Mouse (Mus musculus): ENCODE results near the gene Slc25a19.

Gene Slc25a19

DNA sequence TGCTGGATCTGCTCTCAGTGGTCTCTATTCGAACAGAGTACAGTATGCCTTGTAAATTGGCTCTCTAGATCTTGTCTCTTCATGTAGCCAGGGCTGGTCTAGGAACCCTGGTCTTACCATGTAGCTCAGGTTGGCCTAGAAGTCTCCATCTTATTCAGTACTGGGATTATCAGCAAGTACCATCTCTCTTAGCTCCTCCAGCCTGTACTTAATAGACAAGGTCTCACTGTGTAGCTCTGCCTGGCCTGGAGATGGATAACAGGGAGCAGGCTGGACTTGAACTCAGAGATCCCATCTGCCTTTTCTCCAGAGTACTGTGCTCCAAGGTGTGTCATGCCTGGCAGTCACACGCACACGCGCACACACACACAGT lies 13.6 kb upstream of the Slc25a19 start:
- no peak for DNase-seq (ENCODE audit: extremely low spot score, low read depth, low spot score)

DNA sequence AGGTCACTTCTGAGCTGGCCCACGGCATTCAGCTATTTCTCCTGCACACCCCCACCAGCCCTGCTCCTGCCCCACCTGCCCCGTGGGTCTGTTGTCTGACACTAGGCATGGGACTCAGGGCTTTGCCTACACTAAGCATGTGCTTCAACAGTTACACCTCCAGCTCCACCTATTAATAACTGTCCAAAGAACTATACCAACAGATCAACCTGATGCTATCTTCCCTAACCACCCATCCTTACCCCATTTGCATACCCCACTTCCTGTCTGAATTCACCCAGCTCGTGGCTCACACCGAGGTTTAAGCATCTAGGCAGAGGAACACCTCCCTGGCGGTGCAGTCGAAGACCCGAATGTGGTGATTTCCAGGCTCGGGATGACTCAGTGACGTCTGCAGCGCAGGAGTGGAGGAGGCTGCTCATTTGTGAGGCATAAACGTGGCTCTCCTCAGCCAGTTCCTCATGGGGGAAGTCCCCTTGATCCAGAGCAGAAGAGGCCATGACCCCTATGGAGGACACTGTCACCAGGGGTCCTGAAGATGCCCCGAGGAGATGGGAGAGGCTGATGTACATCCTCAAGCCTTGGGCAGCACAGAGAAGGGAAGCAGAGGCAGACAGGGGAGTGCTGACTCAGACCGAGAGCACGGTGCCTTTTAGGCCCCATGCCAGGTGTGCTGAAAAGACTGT lies 13.0 kb upstream of the Slc25a19 start:
- DNase-seq (ENCODE audit: extremely low spot score, low read depth, low spot score) = no peak

DNA sequence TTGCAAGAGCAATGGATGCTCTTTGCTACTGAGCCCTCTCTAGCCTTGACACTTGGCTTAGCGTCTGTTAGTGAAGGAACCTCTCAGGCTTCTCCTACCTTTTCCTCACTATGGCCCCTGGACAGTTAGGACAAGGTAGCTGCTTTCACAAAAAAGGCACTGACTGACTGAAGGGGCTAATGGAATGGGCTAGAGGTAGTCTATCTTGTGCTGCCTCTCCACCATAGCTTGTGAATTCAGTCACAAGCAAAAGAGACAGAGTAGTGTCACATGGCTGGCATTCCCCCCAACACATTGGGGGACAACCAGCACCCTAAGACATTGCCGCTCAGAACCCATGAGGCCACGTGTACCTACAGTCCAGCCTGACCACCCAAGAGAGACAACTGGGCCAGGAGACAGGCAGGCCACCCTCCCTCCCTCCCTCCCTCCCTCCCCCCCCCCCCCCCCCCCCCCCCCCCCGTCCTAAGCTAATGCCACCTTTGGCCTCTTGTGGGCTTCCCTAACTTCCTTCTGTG lies 12.3 kb upstream of the Slc25a19 start:
- DNase-seq (ENCODE audit: extremely low spot score, low read depth, low spot score) = no peak

DNA sequence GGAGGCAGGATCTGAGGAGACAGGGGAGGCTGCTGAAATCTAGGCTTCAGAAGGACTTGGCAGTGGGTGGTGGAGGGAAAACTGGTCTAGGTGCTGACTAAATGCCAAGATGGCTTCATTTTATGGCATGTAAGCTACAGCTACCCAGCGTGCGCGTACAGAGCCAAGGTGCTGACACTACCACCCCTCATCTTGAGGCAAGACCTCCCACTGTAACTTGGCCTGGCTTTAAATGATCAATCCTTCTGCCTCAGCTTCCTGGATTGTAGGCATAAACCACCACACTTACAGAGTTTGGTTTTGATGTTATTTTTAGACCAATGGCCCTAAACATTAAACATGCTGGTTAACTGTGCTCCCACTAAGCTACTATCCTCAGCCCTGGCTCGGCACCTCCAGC lies 11.4 kb upstream of the Slc25a19 start:
- DNase-seq (ENCODE audit: extremely low spot score, low read depth, low spot score) = no peak

DNA sequence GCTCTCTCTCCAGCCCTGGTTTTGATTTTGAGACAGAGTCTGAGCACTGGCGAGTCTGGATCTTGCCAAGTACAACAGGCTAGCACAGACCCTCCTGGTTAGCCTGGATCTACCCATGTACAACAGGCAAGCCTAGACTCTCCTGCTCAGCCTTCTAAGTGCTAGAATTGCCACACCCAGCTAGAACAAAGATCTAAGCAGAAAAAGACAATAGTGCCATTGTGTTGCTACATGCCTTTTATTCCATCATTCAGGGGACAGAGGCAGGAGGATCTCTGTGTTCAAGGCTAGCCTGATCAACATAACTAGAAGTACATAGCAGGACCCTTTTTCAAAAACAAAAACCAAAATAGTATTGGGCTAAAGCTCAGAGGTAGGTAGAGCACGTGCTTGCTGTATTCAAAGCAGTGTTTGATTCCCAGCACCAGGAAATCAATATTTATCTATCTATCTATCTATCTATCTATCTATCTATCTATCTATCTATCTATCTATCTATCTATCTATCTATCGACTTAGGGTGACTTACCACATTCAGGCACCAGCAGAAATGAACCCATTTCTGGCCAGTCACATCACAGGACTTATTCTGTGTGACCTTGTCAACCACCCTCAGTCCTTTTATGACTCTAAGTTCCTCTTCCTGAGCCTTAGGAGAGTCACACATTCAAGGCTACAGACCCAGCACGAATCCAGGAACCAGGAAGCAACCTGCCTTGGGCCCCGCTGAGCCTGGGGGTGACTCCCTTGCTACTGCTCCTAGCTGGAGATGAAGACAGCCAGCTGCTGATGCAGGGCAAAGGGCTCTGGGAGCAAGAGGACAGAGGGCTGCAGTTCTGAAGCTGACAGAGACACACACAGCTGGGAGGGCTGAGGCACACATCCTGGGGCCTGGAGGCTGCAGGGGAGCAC lies 10.7 kb upstream of the Slc25a19 start:
- no peak for DNase-seq (ENCODE audit: extremely low spot score, low read depth, low spot score)

DNA sequence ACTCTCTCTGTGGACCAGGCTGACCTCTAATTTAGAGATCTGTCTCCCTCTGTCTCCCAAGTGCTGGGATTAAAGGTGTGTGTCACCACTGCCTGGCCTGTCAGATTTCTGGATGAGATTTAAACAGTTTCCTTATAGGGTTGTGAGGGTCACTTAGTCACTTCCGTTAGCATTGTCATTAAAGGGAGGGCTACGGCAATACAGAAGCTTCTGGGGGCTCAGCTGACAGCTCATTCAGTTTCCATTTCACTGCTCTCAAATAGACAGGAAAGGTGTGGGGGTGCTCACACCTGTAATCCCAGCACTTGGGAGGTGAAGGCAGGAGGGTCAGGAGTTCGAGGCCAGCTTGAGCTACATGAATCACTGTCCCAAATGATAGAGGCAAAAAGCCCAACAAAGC lies 8.9 kb upstream of the Slc25a19 start:
- DNase-seq (ENCODE audit: extremely low spot score, low read depth, low spot score) = no peak

DNA sequence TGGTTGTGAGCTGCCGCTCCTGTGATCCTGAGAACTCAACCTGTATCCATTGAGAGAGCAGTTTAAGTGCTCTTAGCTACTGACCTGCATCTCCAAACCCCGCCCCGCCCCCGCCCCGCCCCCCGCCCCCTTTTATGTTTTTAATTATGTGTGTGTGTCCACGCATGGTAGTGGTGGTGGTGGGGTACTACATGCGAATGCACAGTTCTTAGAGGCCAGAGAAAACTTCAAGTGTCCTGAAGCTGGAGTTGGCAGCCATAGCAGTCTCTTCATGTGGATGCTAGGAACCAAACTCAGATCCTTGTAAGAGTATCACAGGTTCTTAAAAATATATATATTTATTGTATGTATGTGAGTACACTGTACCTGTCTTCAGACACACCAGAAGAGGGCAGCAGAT lies 7.4 kb upstream of the Slc25a19 start:
- DNase-seq (ENCODE audit: extremely low spot score, low read depth, low spot score) = no peak

DNA sequence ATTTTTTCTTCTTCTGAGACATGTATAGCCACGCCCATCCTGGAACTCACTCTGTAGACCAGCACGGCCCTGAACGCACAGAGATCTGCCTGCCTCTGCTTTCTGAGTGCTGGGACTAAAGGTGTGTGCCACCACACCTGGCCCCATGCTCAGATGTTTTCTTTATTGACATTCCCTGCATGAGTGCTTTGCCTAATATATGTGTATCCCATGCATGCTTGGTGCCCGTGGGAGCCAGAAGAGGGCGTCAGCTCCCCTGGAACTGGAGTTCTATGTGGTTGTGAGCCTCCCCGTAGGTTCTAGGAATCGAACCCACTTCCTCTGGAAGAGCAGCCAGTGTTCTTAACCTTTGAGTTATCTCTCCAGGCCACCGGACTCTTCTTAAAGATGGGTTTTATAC lies 6.9 kb upstream of the Slc25a19 start:
- DNase-seq (ENCODE audit: extremely low spot score, low read depth, low spot score) = no peak

DNA sequence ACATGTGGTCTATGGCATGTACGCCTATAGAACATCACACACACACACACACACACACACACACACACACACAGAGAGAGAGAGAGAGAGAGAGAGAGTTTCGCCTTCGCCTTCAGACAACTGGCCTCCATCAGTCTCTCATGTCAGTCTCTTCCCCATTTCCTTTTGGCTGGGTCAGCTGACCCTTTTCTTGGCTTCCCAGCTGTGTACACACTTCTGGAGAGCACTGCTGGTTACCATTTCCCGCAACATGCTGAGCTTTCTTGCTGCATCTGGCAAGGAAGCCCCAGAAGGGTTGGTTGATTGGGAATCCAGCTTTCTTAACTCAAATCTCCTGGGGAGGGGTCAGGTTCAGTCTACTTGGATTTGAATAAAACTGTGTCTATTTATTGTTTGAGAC lies 6.0 kb upstream of the Slc25a19 start:
- no peak for DNase-seq (ENCODE audit: extremely low spot score, low read depth, low spot score)

DNA sequence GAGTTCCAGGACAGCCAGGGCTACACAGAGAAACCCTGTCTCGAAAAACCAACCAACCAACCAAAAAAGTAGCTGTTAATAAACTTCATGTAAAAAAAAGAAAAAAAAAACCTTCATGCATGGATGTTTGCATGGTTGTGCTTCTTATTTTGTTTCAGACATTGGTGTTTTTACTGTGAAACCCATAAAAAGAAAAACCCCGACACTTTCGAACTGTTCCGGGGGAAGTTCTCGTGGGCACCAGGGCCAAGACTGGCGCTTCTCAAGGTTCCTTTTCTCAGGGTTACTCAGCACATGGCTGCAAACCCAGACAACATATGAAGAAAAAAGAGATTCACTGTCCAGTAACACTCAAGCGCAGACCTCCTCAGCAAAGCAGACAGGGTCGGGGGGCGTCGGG lies 4.8 kb upstream of the Slc25a19 start:
- no peak for DNase-seq (ENCODE audit: extremely low spot score, low read depth, low spot score)

DNA sequence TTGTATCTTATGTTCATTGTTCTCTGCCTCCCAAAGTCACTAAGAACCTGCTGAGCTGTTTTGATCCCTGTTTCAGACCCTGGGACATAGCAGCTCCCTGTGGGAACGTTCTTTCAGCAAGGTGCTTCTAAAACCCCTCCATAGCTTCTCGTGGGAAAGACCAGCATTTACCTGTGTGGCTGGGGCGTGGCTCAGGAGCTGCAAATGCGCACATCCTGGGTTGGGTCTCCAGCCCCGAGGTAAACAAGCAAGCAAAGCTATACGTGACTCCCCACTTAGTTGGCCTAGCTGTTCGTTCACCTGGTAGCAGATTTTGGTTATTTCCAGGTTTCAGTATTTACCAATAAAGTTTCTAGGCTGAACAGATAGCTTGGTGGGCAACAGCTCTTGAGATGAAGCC lies 4.2 kb upstream of the Slc25a19 start:
- no peak for DNase-seq (ENCODE audit: extremely low spot score, low read depth, low spot score)

DNA sequence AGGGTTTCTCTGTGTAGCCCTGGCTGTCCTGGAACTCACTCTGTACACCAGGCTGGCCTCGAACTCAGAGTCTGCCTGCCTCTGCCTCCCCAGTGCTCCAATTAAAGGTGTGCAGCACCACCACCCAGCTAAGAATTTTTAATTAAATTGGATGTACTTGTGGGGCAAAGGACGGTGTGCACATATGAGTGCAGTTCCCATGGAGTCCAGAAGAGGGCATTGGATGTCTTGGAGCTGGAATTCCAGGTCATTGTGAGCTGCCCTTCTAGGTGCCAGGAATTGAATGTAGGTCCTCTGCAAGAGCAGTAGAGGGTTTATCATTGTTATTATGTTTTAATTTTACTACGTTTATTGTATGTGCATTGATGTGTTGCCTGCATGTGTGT lies 3.4 kb upstream of the Slc25a19 start:
- no peak for DNase-seq (ENCODE audit: extremely low spot score, low read depth, low spot score)

DNA sequence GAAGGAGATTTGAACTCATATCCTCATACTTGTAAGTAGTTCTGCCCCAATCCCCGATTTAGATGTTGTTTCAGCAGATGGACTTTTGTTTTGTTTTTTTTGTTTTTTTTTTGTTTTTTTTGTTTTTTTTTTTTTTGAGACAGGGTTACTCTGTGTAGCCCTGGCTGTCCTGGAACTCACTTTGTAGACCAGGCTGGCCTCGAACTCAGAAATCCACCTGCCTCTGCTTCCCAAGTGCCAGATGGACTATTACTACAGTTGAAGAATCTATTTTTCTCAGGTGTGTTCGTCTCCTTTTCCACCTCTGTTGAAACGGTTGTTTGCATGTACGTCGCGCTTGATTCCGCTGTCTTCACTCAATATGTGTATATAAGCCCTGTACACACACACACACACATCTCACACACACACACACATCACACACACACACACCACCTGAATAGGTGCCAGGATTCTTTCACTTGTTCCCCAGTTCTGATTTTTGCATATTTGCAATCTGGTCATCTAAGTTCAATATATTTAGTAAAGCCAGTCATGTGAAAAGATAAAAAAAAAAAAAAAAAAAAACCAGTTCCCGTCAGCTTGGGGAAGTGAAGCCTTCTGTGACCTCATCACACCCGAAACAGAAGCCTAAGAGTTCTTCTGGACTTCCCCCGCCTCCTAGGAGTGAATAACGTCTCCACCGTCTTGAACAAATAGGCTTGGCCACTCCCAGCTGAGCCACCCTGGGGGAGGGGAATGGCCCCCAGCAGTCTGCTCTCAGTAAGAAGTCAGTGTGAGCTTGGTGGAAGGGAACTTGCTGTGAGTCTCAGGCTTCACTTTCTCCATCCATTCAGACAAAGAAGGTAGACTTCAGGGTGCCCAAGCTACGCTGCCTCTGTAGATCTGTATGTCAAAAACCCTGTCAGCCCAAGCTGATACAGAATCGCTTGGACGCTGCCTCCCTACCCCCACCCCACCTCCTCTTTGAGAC lies 2.7 kb upstream of the Slc25a19 start:
- no peak for DNase-seq (ENCODE audit: extremely low spot score, low read depth, low spot score)

DNA sequence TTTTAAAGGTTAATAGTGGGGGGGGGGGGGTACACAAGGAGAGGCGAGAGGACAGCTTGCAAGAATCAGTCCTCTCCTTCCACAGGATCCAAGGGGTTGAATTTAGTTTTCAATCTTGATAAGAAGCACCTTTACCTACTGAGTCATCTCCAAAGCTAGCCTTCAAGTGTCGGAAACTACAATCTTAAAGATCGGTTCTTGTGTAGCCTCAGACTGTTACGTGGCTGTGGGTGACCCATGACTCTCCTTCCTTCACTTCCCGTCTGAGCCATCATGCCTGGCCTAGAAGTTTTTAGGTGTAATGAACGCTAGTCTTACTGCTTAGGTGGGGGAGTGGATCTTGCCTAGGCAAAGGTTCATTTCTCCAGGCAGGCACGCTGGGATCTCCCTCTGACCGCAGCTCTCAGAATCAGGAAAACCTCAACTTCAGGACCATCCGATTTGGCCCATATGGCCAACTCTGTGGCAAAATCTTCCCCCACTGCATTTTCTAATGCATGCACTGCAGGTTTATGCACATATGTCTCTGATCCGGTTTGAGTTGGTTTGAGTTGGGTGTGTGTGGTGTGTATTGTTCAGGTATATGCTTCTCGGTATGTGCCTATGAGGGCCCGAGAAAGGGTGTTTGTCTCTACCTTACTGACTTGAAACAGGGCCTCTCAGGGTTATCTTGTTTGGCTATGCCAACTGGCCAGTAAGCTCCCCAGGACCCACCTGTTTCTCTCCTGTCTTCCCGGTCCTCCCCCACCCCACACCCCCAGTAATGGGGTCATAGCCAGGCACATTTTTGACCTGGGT lies 1.8 kb upstream of the Slc25a19 start:
- DNase-seq (ENCODE audit: extremely low spot score, low read depth, low spot score) = no peak

DNA sequence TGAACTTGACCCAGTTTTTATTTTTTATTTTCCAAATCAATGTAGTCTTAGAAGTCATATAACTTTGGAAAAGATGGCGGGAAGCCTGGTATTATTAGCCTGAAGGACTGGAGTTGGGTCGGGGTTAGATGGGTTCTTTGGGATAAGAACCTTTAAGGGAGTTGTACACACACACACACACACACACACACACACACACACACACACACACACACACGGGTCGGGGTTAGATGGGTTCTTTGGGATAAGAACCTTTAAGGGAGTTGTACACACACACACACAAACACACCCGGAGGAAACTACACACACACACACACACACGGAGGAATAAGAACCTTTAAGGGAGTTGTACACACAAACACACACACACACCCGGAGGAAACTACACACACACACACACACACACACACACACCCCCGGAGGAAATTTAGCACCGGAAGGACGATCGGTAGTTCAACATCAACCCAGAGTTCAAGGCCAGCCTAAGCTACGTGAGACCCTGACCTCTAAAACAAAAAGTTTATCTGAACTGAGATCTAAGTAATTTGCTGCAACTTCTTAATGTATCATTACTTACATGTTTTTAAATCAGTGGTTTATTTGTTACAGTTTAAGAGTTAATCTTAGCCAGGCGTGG lies 488 bp upstream of the Slc25a19 start:
- no peak for DNase-seq (ENCODE audit: extremely low spot score, low read depth, low spot score)

DNA sequence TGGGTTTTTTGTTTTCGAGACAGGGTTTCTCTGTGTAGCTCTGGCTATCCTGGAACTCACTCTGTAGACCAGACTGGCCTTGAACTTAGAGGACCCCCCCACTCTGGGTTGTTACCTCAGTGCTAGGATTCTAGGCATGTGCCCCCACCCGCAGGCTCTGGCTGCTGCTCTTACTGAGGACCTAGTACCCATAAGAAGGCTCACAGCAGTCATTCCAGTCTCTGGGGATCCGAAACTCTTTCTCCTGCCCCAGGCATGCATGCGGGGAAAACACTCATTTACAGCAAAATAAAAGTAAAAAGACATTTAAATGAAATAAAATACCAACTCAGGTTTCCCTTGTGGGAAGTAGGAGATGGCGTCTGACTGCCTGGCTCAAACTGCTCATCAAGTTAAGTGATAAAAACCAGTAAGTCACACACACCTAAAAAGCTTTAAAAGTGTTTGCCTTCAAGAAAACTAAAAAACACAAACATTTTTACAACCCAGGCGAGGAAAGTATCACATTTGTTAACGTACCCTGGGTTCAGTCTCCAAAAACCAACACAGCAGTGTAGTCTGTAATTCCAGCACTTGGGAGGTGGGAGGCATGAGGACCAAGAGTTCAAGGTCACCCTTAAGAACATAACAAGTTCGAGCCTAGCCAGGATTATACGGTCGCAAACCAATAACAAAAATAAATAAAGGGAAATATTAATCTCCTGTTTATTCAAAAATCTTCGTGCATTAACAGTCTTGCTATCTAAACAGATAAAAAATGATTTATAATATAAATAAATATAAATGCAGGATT lies 1.1 kb downstream of the Slc25a19 start:
- DNase-seq (ENCODE audit: extremely low spot score, low read depth, low spot score) = no peak

DNA sequence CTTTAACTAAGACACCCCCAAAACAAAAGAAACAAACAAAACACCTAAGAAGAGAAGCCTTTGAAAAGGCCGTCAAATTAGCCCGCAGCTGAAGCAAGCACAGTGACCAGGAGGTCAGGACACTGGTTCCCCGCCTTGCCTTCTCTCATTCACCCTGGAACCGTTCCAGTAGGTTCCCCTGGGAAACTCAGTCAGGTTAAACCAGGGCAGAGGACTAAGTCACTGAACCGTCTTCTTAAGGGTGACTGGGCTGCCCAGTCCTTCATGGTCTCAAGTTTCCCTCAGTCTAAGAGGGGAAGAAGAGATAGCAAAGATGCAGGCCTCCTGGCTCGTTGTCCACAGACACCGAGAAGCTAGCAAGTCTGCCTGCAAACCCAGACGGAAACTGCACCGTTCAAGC lies 2.2 kb downstream of the Slc25a19 start:
- no peak for DNase-seq (ENCODE audit: extremely low spot score, low read depth, low spot score)

DNA sequence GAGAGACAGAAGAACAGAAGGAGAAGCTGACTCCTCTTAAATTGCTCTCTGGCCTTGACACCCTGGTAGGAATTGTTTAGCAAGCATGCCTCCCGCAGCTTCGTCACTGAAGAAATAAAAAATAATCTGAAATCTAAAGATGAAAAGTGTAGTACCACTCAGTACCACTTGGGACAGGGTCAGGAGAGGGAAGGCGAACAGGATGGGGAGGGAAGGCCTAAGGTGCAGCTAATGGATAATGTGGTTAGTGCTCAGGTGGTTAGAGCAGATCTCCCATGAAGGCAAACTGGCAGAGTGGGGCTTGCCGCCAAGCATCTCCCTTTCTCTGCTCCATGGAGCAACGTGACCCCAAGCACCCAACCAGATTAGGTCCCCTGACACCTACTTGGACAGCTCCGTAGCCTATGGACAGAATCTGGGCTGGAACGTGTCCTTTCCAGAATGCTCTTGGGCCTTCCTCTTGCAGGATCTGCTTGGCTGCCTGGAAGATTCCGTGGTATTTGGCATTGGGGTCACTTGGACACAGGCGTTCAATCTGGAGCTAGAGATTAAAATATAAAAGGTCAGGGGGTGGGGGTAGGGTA lies 4.5 kb downstream of the Slc25a19 start:
- DNase-seq (ENCODE audit: extremely low spot score, low read depth, low spot score) = no peak

DNA sequence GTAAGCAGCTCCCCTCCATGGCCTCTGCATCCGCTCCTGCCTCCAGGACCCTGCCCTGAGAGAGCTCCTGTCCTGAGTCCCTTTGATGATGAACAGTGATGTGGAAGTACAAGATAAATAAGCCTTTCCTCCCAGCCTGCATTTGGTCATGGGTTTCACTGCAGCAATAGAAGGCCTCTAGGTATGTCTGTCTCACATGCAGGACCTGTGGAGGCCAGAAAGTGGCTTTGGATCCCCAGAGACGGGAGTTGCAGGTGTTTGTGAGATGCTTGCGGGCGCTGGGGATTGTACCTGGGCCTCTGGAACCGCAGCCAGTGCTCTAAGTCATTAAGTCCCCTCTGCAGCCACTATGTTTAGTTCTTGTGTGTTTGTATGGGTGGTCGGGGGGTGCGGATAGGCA lies 8.1 kb downstream of the Slc25a19 start:
- DNase-seq (ENCODE audit: extremely low spot score, low read depth, low spot score) = no peak

Data from hindlimb bud, embryonic 11.5 days (tissue).